In genomic region chr7:84354890-84355289, GRCm38 (mm10) we compare ENCODE assay signal across 4 mouse cellular contexts. TPM values are rescaled to one million over a fixed set of nuclear protein-coding genes. Genes with fewer than 3 reads are reported as not detected.
"Had no signal": no experiment of that assay in that cellular context is flagged by ENCODE, and none has a peak within 500 bp of the region (broad histone marks: within the 10 kb centered on the region; RNA-seq: fewer than 3 reads in every experiment).

No protein-coding gene starts in this region.

- H3K4me2 ChIP-seq: neural tube, embryonic 15.5 days; stomach, embryonic 15.5 days had no signal

- H3K4me1 ChIP-seq: stomach, embryonic 15.5 days had no signal

- H3K9ac ChIP-seq: neural tube, embryonic 15.5 days; stomach, embryonic 15.5 days had no signal

- H3K36me3 ChIP-seq: stomach, embryonic 15.5 days had no signal

- H3K27ac ChIP-seq: neural tube, embryonic 15.5 days; stomach, embryonic 15.5 days; stomach, postnatal 0 days had no signal

- H3K9me3 ChIP-seq: neural tube, embryonic 15.5 days; stomach, embryonic 15.5 days had no signal

- H3K4me3 ChIP-seq: neural tube, embryonic 15.5 days; stomach, embryonic 15.5 days had no signal

- H3K27me3 ChIP-seq: neural tube, embryonic 15.5 days; stomach, embryonic 15.5 days had no signal

RNA-seq across cellular contexts. Expression of gene Arnt2, which starts 55.1 kb away (rescaled TPM):
- total RNA-seq: neutrophil, adult 5-6 weeks had no signal
